Mouse (Mus musculus): Measurements from ENCODE around the gene Asphd1.
"Not testable (repeated sequence)": the region's sequence is repeated elsewhere in the genome, so short reads cannot be mapped to it uniquely, and the experiment has no call there.

Asphd1 gene

GRCm38 (mm10) chr7:126950647-126951615 lies 1.5 kb upstream of the Asphd1 start:
- DNase-seq (ENCODE audit: low read depth, low spot score): no peak

GRCm38 (mm10) chr7:126949793-126950646 lies 638 bp upstream of the Asphd1 start, which contains the start of gene Sez6l2:
TSS of gene Sez6l2 (plus strand) at chr7:126950563.
- peak; percentile 89 for DNase-seq (ENCODE audit: low read depth, low spot score)

- DNase-seq (ENCODE audit: low read depth, low spot score): no peak
These were observed 756 bp downstream of the Asphd1 start for GRCm38 (mm10) chr7:126948626-126949025.

GRCm38 (mm10) chr7:126946530-126946929 lies 2.9 kb downstream of the Asphd1 start:
- DNase-seq (ENCODE audit: low read depth, low spot score): peak; percentile 23

GRCm38 (mm10) chr7:126941801-126942200 lies 7.6 kb downstream of the Asphd1 start:
- no peak for DNase-seq (ENCODE audit: low read depth, low spot score)

- DNase-seq (ENCODE audit: low read depth, low spot score): no peak
These were observed 8.2 kb downstream of the Asphd1 start for GRCm38 (mm10) chr7:126941171-126941570.

- DNase-seq (ENCODE audit: low read depth, low spot score): no peak
These were observed 16.7 kb downstream of the Asphd1 start for GRCm38 (mm10) chr7:126932652-126933051.

GRCm38 (mm10) chr7:126929046-126929445 lies 20.3 kb downstream of the Asphd1 start:
- no peak for DNase-seq (ENCODE audit: low read depth, low spot score)

- peak; percentile 92 for DNase-seq (ENCODE audit: low read depth, low spot score)
These were observed 20.9 kb downstream of the Asphd1 start, which contains the start of gene Kctd13 for GRCm38 (mm10) chr7:126928384-126929037. TSS of gene Kctd13 (plus strand) at chr7:126928879.

- DNase-seq (ENCODE audit: low read depth, low spot score): no peak
These were observed 23.1 kb downstream of the Asphd1 start for GRCm38 (mm10) chr7:126926299-126926698.

GRCm38 (mm10) chr7:126923999-126924398 lies 25.4 kb downstream of the Asphd1 start:
- DNase-seq (ENCODE audit: low read depth, low spot score): no peak

- DNase-seq (ENCODE audit: low read depth, low spot score): no peak
These were observed 26.7 kb downstream of the Asphd1 start, which contains the start of gene Tmem219 for GRCm38 (mm10) chr7:126922624-126923060. TSS of gene Tmem219 (minus strand) at chr7:126922917.

- no peak for DNase-seq (ENCODE audit: low read depth, low spot score)
These were observed 27.8 kb downstream of the Asphd1 start for GRCm38 (mm10) chr7:126921563-126921962.

GRCm38 (mm10) chr7:126919973-126920372 lies 29.4 kb downstream of the Asphd1 start:
- DNase-seq (ENCODE audit: low read depth, low spot score): no peak

GRCm38 (mm10) chr7:126918356-126918755 lies 31.0 kb downstream of the Asphd1 start:
- DNase-seq (ENCODE audit: low read depth, low spot score): not testable (repeated sequence)

- DNase-seq (ENCODE audit: low read depth, low spot score): no peak
These were observed 34.5 kb downstream of the Asphd1 start for GRCm38 (mm10) chr7:126914844-126915243.

- DNase-seq (ENCODE audit: low read depth, low spot score): no peak
These were observed 43.8 kb downstream of the Asphd1 start for GRCm38 (mm10) chr7:126905590-126905989.

GRCm38 (mm10) chr7:126899781-126900180 lies 49.6 kb downstream of the Asphd1 start:
- not testable (repeated sequence) for DNase-seq (ENCODE audit: low read depth, low spot score)

- DNase-seq (ENCODE audit: low read depth, low spot score): peak; percentile 94
These were observed 51.0 kb downstream of the Asphd1 start for GRCm38 (mm10) chr7:126898102-126898990.

- no peak for DNase-seq (ENCODE audit: low read depth, low spot score)
These were observed 51.8 kb downstream of the Asphd1 start for GRCm38 (mm10) chr7:126897390-126898101.
